Mouse (Mus musculus) lung, adult 2 months (tissue): ENCODE data around the gene Rnf223. TPM values are rescaled to one million over a fixed set of nuclear protein-coding genes. Genes with fewer than 3 reads are reported as not detected.
"Not testable (repeated sequence)": the region's sequence is repeated elsewhere in the genome, so short reads cannot be mapped to it uniquely, and the experiment has no call there.

Experiments
- DNase-seq: peaks from one replicate; pipeline ENCODE4 v3.0.0; 2022
- H3K4me1 ChIP-seq: fragments of 200-500 bp; 2 replicates; pipeline ENCODE4 v1.6.1; 2011; ENCODE audit warnings: low read length; ENCODE audit not compliant: control insufficient read depth, insufficient read depth
- H3K4me3 ChIP-seq: fragments of 200-500 bp; replicated peaks from 2 replicates; pipeline ENCODE3; 2011; ENCODE audit warnings: low read depth, mild to moderate bottlenecking, control low read depth, low read length; ENCODE audit errors: extremely low read depth
- CTCF ChIP-seq: fragments of 200-500 bp; IDR thresholded peaks from 2 replicates; pipeline ENCODE4 v1.5.1; 2011; ENCODE audit warnings: mild to moderate bottlenecking, low read length, control low read depth; ENCODE audit not compliant: insufficient read depth
- POLR2A ChIP-seq: fragments of 200-500 bp; IDR thresholded peaks from 2 replicates; pipeline ENCODE4 v1.6.1; 2011; ENCODE audit warnings: low read depth, mild to moderate bottlenecking, control low read depth, low read length, borderline replicate concordance; ENCODE audit errors: extremely low read depth
- WGBS: fragments of 180-500 bp; shearing (Covaris S2); methylation state at CpG from one replicate; pipeline ENCODE4 v1.1.7; 2018; 5-methylcytosine and 5-hydroxymethylcytosine counted together
- polyA plus RNA-seq: library from polyadenylated mRNA; depleted of rRNA; stranded (reverse); fragments of >200 nt; gene quantifications from 2 replicates; pipeline ENCODE4 v1.2.3, GENCODE M21; 2012

Gene Rnf223
- polyA plus RNA-seq, 1 experiment, result 2.7 TPM

DNA sequence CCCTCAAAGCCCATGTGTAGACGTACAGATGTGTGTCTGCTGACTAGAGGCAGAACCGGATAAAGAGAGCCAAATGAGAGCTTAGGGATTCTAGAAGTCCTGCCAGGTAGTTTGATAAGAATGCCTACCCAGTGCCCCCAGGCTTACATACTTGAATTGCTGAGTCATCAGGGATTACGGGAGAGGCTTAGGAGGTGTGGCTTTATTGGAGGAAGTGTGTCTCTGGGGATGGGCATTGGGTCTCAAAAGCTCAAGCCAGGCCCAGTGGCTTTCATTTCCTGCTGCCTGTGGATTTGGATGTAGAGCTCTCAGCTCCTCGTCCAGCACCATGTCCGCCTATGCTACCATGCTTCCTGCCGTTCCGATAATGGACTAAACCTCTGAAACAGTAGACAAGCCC, 3.5 kb upstream of the Rnf223 start:
- Histone ChIP-seq H3K4me3 (no peak overlapping the region), H3K4me1 (no peaks in the 10 kb centered on the region)
- TF ChIP-seq CTCF (no peak), POLR2A (no peak)
- 77% methylated on average over 7 of the region's 7 CpGs for WGBS
- DNase-seq, result no peak

DNA sequence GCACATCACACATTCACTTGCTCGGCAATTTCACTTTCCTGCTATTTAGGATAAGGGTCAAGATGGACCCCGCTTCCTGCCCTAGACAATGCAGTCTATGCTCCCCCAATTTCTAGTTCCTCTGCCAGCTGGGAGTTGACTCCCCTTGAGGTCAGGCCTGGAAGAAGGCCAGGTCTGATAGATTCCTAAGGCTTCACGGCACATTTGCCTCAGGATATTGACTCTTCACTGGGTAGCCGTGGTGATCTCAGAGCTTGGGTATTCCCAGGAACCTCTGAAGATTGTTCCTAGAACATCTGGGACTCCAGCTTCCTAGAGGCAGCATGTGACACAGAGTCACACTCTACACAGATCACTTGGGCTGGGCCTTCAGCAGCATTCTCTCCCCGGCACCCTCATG, 1.6 kb upstream of the Rnf223 start:
- no peak overlapping the region for H3K4me3 ChIP-seq
- TF ChIP-seq POLR2A (no peak), CTCF (no peak)
- 74% methylated on average over 5 of the region's 5 CpGs for WGBS
- DNase-seq, result no peak
- H3K4me1 ChIP-seq, result peaks cover 1% of the 10 kb centered on the region; the same call in 1 of the 2 replicates

DNA sequence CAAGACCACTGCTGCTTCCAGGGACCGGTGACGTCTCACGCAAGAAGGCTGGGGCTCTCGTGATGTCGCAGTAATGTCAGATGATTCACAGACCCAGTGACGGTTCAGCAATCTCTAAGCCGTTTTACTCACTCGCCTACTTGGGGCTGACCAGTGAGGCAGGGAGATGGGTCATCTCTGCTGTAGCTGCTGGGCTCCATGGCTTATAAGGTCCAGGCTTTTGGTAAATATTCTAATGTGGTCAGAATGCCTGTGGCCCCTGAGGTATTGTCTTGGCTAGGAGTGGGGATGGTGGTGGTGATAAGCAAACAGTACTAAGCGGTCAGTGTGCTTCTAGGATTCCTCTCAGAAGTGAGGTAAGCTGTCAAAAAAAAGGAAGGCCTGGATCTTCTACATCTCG, 627 bp downstream of the Rnf223 start:
- Histone ChIP-seq H3K4me3 (no peak overlapping the region), H3K4me1 (peaks cover 4% of the 10 kb centered on the region; the same call in 1 of the 2 replicates)
- TF ChIP-seq POLR2A (no peak), CTCF (no peak)
- DNase-seq, result no peak
- WGBS, result 81% methylated on average over 10 of the region's 10 CpGs

DNA sequence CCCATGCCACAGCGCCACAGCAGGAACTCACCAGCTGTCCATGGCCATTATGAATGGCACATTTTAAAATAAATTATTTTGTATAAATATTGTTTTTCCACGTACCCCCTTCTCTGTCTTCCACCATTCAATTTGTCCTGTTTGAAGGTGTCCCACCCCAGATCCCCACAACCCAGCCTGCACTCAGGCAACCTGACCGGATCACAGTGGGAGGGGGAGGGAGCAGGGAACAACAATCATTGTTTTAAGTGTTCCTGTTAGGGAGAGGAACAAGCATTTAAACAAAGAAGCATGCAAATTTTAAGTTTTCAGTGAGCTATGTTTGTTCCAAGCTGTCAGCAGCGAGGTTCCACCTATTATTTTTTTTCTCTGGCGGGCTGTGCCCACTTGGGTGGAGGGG, 3.0 kb downstream of the Rnf223 start:
- Histone ChIP-seq H3K4me3 (no peak overlapping the region), H3K4me1 (peaks cover 4% of the 10 kb centered on the region; the same call in 1 of the 2 replicates)
- no peak for DNase-seq
- 49% methylated on average over 5 of the region's 5 CpGs for WGBS
- TF ChIP-seq POLR2A (no peak), CTCF (no peak)

DNA sequence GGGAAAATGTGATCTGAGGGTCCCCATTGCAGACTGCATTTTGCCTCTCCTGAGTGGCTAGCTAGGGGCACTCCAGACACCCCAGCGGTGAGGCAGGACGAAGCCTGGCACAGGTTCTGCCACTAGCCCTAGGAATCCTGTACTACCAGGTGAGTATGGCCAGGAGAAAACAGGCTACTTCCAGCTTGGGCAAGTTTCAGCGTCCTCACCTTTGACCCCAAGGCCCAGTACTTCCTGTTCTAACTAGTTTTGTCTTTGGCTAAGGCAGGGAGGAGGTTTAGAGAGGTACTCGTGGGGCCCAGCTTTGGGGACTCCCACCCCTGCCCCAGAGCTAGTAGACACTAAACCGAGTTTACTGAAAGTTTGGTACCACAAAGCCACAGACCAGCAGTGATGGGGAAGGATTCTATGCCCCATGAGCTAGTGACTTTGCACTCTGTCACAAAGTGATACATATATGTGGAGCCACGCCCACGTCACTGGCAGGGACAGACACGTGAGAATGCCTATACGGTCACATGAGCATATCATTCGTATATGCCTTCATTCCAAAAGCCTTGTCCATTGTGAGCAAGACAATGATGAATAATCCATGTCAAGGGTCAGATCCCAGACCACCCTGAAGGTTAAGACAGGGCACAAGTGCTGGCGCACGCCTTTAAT, 3.8 kb downstream of the Rnf223 start:
- H3K4me1 ChIP-seq, result peaks cover 4% of the 10 kb centered on the region; the same call in 1 of the 2 replicates
- TF ChIP-seq CTCF, result no peak
- no peak for TF ChIP-seq POLR2A
- H3K4me3 ChIP-seq, result no peak overlapping the region
- 68% methylated on average over 12 of the region's 12 CpGs for WGBS
- DNase-seq, result no peak

DNA sequence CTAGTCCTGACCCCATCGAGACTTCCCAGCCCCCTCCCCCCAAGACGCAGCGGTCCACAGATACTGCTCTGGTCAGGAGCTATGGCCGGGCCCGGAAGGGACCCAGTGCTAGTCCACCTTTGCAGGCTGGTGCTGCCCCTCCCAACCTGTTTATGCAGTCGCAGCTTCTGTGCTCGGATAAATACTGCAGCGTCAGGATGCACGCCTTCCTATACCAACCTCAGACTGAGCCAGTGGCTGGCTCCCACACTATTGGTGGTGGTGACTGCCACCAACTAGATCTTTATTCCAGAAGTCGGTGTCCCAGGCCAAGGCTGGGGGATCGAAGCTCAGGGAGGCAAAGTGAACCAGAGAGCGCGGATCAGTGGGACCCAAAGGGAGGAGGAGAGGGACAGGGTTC, 4.8 kb downstream of the Rnf223 start:
- no peak for DNase-seq
- TF ChIP-seq POLR2A (no peak), CTCF (no peak)
- 93% methylated on average over 13 of the region's 13 CpGs for WGBS
- Histone ChIP-seq H3K4me1 (peaks cover 4% of the 10 kb centered on the region; the same call in 1 of the 2 replicates), H3K4me3 (no peak overlapping the region)

DNA sequence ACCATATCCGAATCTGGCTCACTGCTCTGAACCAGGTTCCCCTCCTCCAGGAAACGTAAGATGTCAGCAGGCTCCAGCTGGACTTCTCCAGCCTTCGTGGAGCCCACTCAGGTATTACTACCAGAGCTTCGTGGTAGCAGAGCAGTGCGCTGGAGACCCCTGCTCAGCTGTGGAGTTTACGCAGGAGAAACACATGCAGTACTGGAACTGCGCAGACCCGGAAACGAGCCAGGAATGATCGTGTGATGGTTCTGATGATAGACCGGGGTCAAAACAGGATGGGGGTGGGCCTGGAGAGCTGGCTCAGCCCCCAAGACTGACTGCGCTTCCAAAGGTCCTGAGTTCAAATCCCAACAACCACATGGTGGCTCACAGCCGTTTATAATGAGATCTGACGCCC, 5.5 kb downstream of the Rnf223 start:
- TF ChIP-seq CTCF, result no peak
- TF ChIP-seq POLR2A, result no peak
- no peak for DNase-seq
- Histone ChIP-seq H3K4me3 (no peak overlapping the region), H3K4me1 (peaks cover 4% of the 10 kb centered on the region; the same call in 1 of the 2 replicates)
- WGBS, result 93% methylated on average over 14 of the region's 14 CpGs

DNA sequence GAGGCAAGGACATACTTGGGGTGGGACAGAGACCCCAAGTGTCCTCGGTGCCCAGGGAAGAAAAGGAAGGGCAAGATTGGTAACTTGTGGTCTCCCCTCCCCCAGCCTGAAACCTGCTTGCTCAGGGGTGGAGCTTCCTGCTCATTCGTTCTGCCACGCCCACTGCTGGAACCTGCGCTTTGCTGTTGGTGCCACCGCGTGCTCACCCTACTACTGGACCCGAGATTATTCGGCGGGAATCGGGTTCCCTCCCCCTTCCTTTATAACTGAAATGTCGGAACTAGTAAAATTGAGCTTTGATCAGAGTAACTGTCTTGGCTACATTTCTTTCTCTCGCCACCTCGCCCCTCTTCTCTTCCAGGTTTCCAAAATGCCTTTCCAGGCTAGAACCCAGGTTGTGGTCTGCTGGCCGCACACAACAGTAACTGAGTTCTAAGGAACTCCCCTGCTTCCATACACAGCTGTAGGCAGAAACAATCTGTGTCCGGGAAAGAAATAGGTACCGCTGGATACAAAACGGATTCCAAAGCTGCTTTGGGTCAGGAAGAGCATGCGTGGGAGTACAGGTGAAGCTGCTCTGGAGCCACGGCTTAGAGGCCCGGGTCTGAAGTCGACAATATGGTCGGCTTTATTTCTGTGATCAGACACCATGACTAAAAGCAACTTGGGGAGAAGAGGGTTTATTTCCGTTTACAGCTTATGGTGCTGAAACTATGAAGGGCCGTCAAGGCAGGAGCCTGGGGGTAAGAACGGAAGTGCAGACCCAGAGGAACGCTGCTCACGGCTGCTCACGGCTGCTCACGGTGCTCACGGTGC, 6.2 kb downstream of the Rnf223 start:
- WGBS, result 93% methylated on average over 30 of the region's 30 CpGs
- no peak for DNase-seq
- TF ChIP-seq CTCF, result no peak
- Histone ChIP-seq H3K4me3 (no peak overlapping the region), H3K4me1 (peaks cover 4% of the 10 kb centered on the region; the same call in 1 of the 2 replicates)

DNA sequence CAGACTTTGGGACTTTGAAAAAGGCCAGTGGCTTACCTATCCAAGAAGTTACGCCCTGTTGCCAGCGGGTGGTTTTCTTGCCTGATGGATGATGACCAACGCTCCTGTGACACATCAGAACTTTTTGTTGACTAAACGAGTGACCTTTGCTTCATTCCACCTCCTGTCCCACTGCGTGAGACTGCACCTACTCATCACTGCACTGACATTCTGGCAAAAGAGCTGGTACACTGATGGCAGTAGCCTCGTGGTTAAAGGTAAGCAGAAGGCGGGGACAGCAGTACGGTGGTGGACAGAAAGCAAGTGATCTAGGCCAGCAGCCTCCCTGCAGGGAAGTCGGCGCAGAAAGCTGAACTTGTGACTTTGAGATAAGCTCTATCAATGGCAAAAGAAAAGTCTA, 20.6 kb downstream of the Rnf223 start:
- 79% methylated on average over 10 of the region's 10 CpGs for WGBS

DNA sequence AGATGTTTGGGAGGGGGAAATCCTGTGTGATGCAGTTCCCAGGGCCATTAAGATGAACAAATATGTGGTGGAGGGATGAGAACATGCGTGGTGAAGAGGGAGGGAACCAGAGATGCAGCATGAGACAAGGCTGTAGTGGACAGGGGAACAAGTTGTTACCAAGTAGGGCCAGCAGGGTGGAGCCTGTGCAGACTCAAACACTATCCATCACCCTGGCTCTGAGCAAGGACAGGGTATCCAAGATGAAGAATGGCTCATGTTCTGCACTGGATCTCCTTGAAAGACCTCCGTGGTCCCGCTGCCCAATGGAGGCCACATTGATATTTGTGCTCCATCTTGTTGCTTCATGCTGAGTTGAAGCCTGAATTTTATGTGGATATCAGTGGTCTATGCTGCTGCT, 24.5 kb downstream of the Rnf223 start:
- Histone ChIP-seq H3K4me1 (no peaks in the 10 kb centered on the region), H3K4me3 (no peak overlapping the region)
- no peak for DNase-seq
- TF ChIP-seq CTCF (no peak), POLR2A (no peak)
- WGBS, result 92% methylated on average over 3 of the region's 3 CpGs

More for the DNA sequence above, 20.6 kb downstream of the Rnf223 start:
- H3K4me1 ChIP-seq, DNase-seq, H3K4me3 ChIP-seq: not testable (repeated sequence)
